Mouse (Mus musculus): ENCODE measurements around the gene Tpx2. TPM values are rescaled to one million over a fixed set of nuclear protein-coding genes. Genes with fewer than 3 reads are reported as not detected.

Gene Tpx2
- polyA plus RNA-seq, 1 experiment = 10.4 TPM

DNA sequence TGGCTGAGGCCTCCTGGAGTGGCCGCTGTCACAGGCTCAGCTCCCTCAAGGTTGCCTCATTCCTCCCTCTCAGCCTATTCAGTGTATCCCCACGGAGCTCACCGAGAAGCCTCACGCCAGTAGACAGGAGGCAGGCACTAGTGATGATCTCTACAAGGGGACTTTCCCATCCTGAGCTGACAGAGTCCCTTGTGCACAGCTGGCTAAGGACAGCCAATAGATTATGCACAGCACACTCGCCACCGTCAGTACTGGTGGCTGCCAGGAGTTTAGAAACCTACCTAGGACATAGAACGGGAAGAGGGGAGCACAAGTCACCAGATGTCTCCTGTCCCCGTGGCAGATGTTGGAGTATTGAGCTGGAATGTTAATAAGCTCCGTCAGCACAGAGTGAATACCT lies 69.9 kb downstream of the Tpx2 start:
- Histone ChIP-seq H3K4me3 (replicated peaks) (no peak overlapping the region), H3K36me3 (replicated peaks; ENCODE audit: low read length) (no peaks in the 10 kb centered on the region), H3K9me3 (no peaks in the 10 kb centered on the region), H3K27me3 (replicated peaks) (peaks cover 59% of the 10 kb centered on the region), H3K4me1 (peaks cover 79% of the 10 kb centered on the region)
- no peak for TF ChIP-seq GATA1 (IDR thresholded peaks at IDR 0.05; ENCODE audit: borderline replicate concordance, low read length)
- TF ChIP-seq FLI1 (IDR thresholded peaks at IDR 0.05; ENCODE audit: low read length) = no peak

DNA sequence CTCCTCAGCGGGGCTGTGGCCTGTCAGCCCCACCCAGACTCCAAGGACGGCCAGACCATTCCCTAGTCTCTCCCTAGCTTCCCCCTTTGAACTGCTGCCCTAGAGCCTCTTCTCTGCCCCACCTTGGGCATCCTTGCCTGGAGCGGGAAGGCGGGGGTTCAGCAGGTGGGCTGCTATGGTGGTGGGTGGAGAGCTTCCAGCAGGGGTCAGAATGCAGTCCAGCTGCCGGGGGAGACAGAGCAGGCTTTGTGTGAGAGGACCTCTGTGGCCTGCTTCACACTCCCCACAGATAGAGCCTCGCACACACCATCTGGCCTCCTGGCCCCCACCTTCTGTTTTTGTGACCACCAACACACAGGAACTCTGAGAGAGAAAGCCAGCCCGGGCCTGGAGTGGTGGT lies 74.6 kb downstream of the Tpx2 start:
- Histone ChIP-seq H3K27me3 (replicated peaks) (peaks cover 40% of the 10 kb centered on the region), H3K36me3 (replicated peaks; ENCODE audit: low read length) (no peaks in the 10 kb centered on the region), H3K4me1 (peaks cover 84% of the 10 kb centered on the region), H3K9me3 (no peaks in the 10 kb centered on the region), H3K4me3 (replicated peaks) (no peak overlapping the region)
- no peak for TF ChIP-seq FLI1 (IDR thresholded peaks at IDR 0.05; ENCODE audit: low read length)

DNA sequence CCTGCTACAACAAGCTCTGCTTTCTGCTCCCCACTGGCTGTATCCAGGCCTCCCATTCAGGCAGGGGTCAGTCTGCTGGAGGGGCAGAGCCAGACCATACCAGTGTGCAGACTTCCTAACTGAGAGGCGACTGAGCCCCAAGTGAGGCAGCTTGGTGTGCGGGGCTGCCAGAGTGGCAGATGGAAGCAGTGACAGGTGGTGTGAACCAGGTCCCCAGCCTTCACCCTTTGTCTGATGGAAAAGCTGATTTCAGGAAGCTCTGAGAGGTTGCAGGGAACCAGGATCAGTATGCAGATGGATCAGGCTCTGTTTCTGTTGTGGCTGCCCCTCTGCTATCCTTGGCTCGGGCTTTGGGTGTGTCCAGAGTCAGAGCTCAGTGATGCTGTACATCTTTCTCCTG lies 75.9 kb downstream of the Tpx2 start:
- Histone ChIP-seq H3K4me1 (peaks cover 84% of the 10 kb centered on the region), H3K27me3 (replicated peaks) (peaks cover 29% of the 10 kb centered on the region), H3K9me3 (no peaks in the 10 kb centered on the region), H3K4me3 (replicated peaks) (no peak overlapping the region), H3K36me3 (replicated peaks; ENCODE audit: low read length) (no peaks in the 10 kb centered on the region)
- no peak for TF ChIP-seq GATA1 (IDR thresholded peaks at IDR 0.05; ENCODE audit: borderline replicate concordance, low read length)

DNA sequence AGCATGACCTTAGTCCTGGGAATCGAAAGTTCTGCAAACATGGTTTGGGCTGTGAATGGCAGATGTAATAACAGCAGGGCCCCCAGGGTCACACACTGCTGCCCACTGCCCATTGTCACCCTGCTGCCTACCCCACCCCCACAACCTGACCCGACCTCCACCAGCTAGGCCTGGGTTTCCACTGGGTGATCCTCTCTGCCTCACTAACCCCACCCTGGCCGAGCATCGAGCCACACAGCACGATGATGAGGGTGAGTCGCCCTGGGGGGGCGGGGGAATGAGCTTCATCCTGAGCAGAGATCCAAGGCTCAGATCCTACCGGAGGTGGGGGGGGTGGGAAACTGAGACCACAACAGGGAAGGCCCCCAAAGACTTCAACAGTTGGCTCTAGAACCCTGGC lies 76.4 kb downstream of the Tpx2 start:
- TF ChIP-seq FLI1 (IDR thresholded peaks at IDR 0.05; ENCODE audit: low read length) (no peak), GATA1 (IDR thresholded peaks at IDR 0.05; ENCODE audit: borderline replicate concordance, low read length) (no peak)
- no peaks in the 10 kb centered on the region for H3K36me3 ChIP-seq (replicated peaks; ENCODE audit: low read length)
- H3K9me3 ChIP-seq = no peaks in the 10 kb centered on the region
- H3K4me1 ChIP-seq = peaks cover 84% of the 10 kb centered on the region
- H3K4me3 ChIP-seq (replicated peaks) = no peak overlapping the region
- peaks cover 25% of the 10 kb centered on the region for H3K27me3 ChIP-seq (replicated peaks)

DNA sequence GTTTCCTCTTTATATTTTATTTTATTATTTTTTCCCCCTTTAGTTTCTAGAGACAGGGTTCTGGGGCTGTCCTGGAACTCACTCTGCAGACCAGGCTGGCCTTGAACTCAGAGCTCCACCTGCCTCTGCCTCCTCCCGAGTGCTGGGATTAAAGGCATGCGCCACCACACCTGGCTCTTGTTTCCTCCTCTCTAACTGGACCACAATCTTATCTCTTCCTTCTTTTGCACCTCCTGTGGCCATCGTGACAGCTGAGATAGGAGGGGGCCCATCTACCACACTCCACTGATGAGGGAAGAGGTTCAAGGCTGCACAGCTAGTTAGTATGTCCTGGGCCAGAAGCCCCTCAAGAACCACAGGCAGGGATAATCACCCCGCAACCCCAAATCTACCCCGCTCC lies 76.8 kb downstream of the Tpx2 start:
- H3K27me3 ChIP-seq (replicated peaks) = peaks cover 23% of the 10 kb centered on the region
- H3K4me1 ChIP-seq = peaks cover 84% of the 10 kb centered on the region
- TF ChIP-seq GATA1 (IDR thresholded peaks at IDR 0.05; ENCODE audit: borderline replicate concordance, low read length) = no peak
- TF ChIP-seq FLI1 (IDR thresholded peaks at IDR 0.05; ENCODE audit: low read length) = no peak
- H3K9me3 ChIP-seq = no peaks in the 10 kb centered on the region
- no peak overlapping the region for H3K4me3 ChIP-seq (replicated peaks)
- H3K36me3 ChIP-seq (replicated peaks; ENCODE audit: low read length) = no peaks in the 10 kb centered on the region

DNA sequence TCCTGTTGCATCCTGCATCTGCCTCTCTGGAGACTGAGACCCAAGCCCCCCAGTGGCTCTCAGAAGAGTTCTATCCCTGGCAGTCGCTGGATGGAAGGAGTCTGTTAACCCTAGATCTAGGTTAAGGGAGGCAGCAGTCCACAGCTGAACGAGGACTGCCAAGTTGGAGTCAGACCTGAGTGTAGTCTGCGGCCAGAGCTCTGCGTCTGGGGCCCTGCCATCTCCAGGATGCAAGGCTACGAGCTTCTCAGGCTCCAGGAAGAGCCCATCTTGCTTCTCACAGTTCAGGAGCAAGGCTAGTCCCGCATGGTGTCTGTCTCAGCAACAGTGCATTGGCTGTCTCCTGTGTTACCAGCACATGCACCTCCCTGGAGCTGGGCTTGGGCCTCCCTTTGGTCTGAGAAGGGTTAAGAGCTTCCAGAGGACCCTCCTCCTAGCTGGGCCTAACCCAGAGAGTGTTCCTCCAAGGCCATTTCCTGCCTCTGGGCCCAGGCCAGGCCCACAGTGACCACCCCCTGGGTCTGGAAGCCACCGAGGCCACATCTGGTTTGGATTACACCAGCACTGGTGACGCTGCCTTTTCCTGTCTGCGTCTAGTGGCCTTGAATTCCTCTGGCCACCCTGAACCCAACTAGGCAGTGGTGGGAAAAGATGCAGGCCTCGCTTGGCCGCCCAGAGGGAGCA lies 77.6 kb downstream of the Tpx2 start:
- TF ChIP-seq GATA1 (IDR thresholded peaks at IDR 0.05; ENCODE audit: borderline replicate concordance, low read length) (no peak), FLI1 (IDR thresholded peaks at IDR 0.05; ENCODE audit: low read length) (peak; percentile 50; the same call in 1 of the 2 replicates)
- no peaks in the 10 kb centered on the region for H3K36me3 ChIP-seq (replicated peaks; ENCODE audit: low read length)
- peaks cover 86% of the 10 kb centered on the region for H3K4me1 ChIP-seq
- no peaks in the 10 kb centered on the region for H3K9me3 ChIP-seq
- peak overlapping the region; percentile 64 for H3K4me3 ChIP-seq (replicated peaks)
- H3K27me3 ChIP-seq (replicated peaks) = peaks cover 19% of the 10 kb centered on the region

DNA sequence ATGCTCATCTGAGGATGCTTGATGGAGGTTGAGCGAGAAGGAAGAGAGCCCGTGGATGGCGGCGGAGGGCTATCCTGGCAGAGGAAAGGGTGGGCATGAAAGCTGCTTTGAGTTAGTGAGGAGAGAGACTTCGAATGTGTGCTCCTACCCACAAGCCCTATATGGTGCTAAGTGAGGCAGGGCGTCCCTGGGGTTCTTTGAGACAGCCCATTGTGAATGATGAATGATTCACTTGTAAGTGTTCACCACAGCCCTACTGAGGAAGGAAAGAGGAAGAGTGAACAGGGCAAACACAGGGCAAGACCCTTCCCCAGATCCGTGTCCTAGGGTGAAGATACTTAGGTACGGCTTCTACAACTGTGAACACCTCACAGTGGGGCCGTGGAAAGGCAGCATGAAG lies 79.1 kb downstream of the Tpx2 start:
- TF ChIP-seq FLI1 (IDR thresholded peaks at IDR 0.05; ENCODE audit: low read length) (no peak), GATA1 (IDR thresholded peaks at IDR 0.05; ENCODE audit: borderline replicate concordance, low read length) (no peak)
- peaks cover 99% of the 10 kb centered on the region for H3K4me1 ChIP-seq
- H3K4me3 ChIP-seq (replicated peaks) = peak overlapping the region; percentile 82
- H3K27me3 ChIP-seq (replicated peaks) = peaks cover 13% of the 10 kb centered on the region
- H3K9me3 ChIP-seq = no peaks in the 10 kb centered on the region
- H3K36me3 ChIP-seq (replicated peaks; ENCODE audit: low read length) = no peaks in the 10 kb centered on the region

DNA sequence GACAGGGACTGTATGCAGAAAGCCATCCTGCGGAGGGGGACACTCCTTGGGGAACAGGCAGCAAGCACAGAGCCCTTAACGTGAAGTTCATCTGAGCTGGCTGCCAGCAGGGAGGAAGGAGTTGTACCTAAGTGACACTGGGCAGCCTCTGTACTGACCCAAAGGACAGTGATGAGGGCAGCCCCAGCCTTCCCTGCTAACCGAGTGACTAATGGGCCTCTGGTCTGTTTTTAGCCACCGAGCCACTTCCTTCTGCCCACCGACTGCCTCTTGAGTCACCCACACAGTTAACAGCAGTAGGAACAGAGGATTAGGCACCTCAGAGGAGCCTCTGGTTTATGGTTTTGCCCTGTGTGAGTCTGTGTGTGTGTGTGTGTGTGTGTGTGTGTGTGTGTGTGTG lies 79.6 kb downstream of the Tpx2 start:
- H3K4me1 ChIP-seq = peaks cover 99% of the 10 kb centered on the region
- H3K4me3 ChIP-seq (replicated peaks) = peak overlapping the region; percentile 82
- peaks cover 10% of the 10 kb centered on the region for H3K27me3 ChIP-seq (replicated peaks)
- no peaks in the 10 kb centered on the region for H3K9me3 ChIP-seq
- H3K36me3 ChIP-seq (replicated peaks; ENCODE audit: low read length) = no peaks in the 10 kb centered on the region
- TF ChIP-seq FLI1 (IDR thresholded peaks at IDR 0.05; ENCODE audit: low read length) = no peak
- TF ChIP-seq GATA1 (IDR thresholded peaks at IDR 0.05; ENCODE audit: borderline replicate concordance, low read length) = no peak

DNA sequence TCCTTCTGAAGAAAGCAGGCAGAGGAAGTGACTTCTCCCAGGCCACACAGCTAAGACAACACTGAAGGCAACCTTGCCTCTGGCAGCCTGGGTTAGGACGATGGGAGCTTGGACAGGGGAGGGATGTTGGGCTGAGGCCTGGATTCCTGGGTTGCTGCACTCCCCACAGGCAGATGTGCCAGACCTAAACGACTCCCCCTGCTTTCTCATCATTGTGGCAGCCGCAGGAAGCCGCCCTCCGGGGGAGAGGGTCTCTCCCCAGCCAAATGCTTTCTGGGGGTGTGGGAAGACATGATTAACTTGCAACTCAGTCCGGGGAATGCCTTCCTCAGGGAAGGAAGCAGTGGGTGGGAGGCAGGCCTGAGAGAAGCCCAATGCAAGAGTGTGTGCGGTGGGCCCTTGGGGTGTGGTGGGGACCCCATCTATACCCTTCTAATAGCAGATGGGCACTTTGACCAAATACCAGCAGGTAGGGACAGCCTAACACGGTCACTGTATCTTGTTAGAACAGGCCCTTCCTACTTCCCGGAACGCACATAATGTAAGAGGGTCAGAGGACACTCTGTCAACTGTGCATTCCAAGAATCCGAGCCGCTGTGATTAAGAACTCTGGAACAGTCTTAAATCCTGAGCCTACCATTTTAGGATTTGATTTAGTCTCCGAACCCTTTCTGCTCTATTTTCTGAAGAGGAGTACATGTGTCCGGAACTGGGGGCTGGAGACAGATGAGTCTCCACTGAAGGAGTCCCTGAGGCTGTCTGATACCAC lies 80.6 kb downstream of the Tpx2 start:
- Histone ChIP-seq H3K4me3 (replicated peaks) (peak overlapping the region; percentile 40), H3K36me3 (replicated peaks; ENCODE audit: low read length) (no peaks in the 10 kb centered on the region), H3K4me1 (peaks cover 99% of the 10 kb centered on the region), H3K9me3 (no peaks in the 10 kb centered on the region), H3K27me3 (replicated peaks) (peaks cover 10% of the 10 kb centered on the region)
- TF ChIP-seq GATA1 (IDR thresholded peaks at IDR 0.05; ENCODE audit: borderline replicate concordance, low read length) (no peak), FLI1 (IDR thresholded peaks at IDR 0.05; ENCODE audit: low read length) (no peak)

DNA sequence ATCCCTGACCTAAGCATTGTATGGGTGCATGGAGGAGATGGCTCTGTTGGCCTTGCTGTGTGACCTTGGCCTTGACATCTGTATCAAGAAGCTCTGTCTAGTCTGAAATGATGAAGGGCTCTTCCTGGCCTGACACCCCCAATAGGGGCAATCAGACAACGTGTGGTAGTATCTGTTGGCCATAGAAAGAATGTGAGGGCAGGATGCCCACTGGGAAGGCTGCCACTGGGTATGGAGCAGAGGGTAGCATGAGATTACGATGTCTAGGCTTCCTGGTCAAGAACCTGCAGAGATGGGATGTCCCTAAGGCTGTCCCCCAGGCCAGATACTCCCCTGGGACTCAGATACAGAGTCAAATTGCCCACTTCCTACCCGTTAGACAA lies 81.2 kb downstream of the Tpx2 start:
- TF ChIP-seq GATA1 (IDR thresholded peaks at IDR 0.05; ENCODE audit: borderline replicate concordance, low read length) (no peak), FLI1 (IDR thresholded peaks at IDR 0.05; ENCODE audit: low read length) (no peak)
- Histone ChIP-seq H3K36me3 (replicated peaks; ENCODE audit: low read length) (no peaks in the 10 kb centered on the region), H3K4me3 (replicated peaks) (no peak overlapping the region), H3K27me3 (replicated peaks) (peaks cover 6% of the 10 kb centered on the region), H3K9me3 (no peaks in the 10 kb centered on the region), H3K4me1 (peaks cover 99% of the 10 kb centered on the region)

Measured in megakaryocyte, embryonic 14.5 days (primary cell).